Mouse (Mus musculus) spleen, adult 2 months (tissue): Measurements from ENCODE around the gene Gm10160.

Experiments
- CTCF ChIP-seq: fragments of 200-500 bp; IDR thresholded peaks from 2 replicates; pipeline ENCODE4 v1.5.1; 2011; ENCODE audit warnings: mild to moderate bottlenecking, inconsistent platforms; ENCODE audit not compliant: insufficient read depth, insufficient read length, insufficient replicate concordance; ENCODE audit errors: extremely low read depth
- POLR2A ChIP-seq: fragments of 200-500 bp; IDR thresholded peaks from 2 replicates; pipeline ENCODE4 v1.6.1; 2011; ENCODE audit warnings: low read depth, low read length, inconsistent platforms

GRCm38 (mm10) chr7:81904094-81904493, 48.5 kb upstream of the Gm10160 start:
- TF ChIP-seq CTCF (no peak), POLR2A (no peak)
